Mouse (Mus musculus): Measurements from ENCODE around the gene Rnd2. TPM values are rescaled to one million over a fixed set of nuclear protein-coding genes. Genes with fewer than 3 reads are reported as not detected.
"Not testable (repeated sequence)": the region's sequence is repeated elsewhere in the genome, so short reads cannot be mapped to it uniquely, and the experiment has no call there.

The Rnd2 gene
- polyA plus RNA-seq, 1 experiment from 2014 or later, result 9.0 TPM

- under 1% methylated on average over 50 of the region's 51 CpGs for WGBS
- H3K36me3 ChIP-seq (ENCODE audit: control insufficient read depth, insufficient read depth, low read length), result peaks cover 25% of the 10 kb centered on the region
- ATAC-seq (ENCODE audit: insufficient number of reproducible peaks, insufficient read depth, low FRiP score, low read depth), result peak; percentile 49
- peak overlapping the region; percentile 83 for H3K9ac ChIP-seq (ENCODE audit: low read length)
- peak overlapping the region; percentile 78 to 89 for H3K27ac ChIP-seq (replicated peaks in 1 of 2; ENCODE audit: control insufficient read depth in 1 of 2, insufficient read depth in 1 of 2, low read depth in 2 of 2, low read length in 2 of 2)
- H3K9me3 ChIP-seq (ENCODE audit: control insufficient read depth, low read length), result no peaks in the 10 kb centered on the region
- peak overlapping the region; percentile 69 to 80 for H3K4me3 ChIP-seq (ENCODE audit: control insufficient read depth in 1 of 2, insufficient read depth in 1 of 2, low read depth in 1 of 2, low read length in 2 of 2)
- no peaks in the 10 kb centered on the region for H3K27me3 ChIP-seq (ENCODE audit: control insufficient read depth, insufficient read depth, low read length)
- H3K4me1 ChIP-seq (ENCODE audit: control insufficient read depth in 2 of 2, insufficient read depth in 2 of 2, low read length in 2 of 2), result peaks cover 17 to 41% of the 10 kb centered on the region in 2 experiments
- H3K4me2 ChIP-seq (ENCODE audit: low read length), result peak overlapping the region; percentile 98
Measured at GRCm38 (mm10) chr11:101465101-101465868, 486 bp downstream of the Rnd2 start.

GRCm38 (mm10) chr11:101465869-101466551 lies 1.2 kb downstream of the Rnd2 start, which contains the start of gene Vat1:
TSS of gene Vat1 (minus strand) at chr11:101466230.
- H3K9ac ChIP-seq (ENCODE audit: low read length), result peak within 1 kb of the TSS; percentile 83
- no peaks in the 10 kb centered on the region for H3K9me3 ChIP-seq (ENCODE audit: control insufficient read depth, low read length)
- peaks cover 17 to 41% of the 10 kb centered on the region in 2 experiments for H3K4me1 ChIP-seq (ENCODE audit: control insufficient read depth in 2 of 2, insufficient read depth in 2 of 2, low read length in 2 of 2)
- peak within 1 kb of the TSS; percentile 98 for H3K4me2 ChIP-seq (ENCODE audit: low read length)
- peak within 1 kb of the TSS; percentile 78 to 89 for H3K27ac ChIP-seq (replicated peaks in 1 of 2; ENCODE audit: control insufficient read depth in 1 of 2, insufficient read depth in 1 of 2, low read depth in 2 of 2, low read length in 2 of 2)
- H3K27me3 ChIP-seq (ENCODE audit: control insufficient read depth, insufficient read depth, low read length), result no peaks in the 10 kb centered on the region
- ATAC-seq (ENCODE audit: insufficient number of reproducible peaks, insufficient read depth, low FRiP score, low read depth), result peak; percentile 61
- H3K36me3 ChIP-seq (ENCODE audit: control insufficient read depth, insufficient read depth, low read length), result peaks cover 19% of the 10 kb centered on the region
- 2% methylated on average over 56 of the region's 60 CpGs for WGBS
- H3K4me3 ChIP-seq (ENCODE audit: control insufficient read depth in 1 of 2, insufficient read depth in 1 of 2, low read depth in 1 of 2, low read length in 2 of 2), result peak within 1 kb of the TSS; percentile 69 to 80

GRCm38 (mm10) chr11:101466552-101466950 lies 1.8 kb downstream of the Rnd2 start:
- not testable (repeated sequence) for H3K9me3 ChIP-seq (ENCODE audit: control insufficient read depth, low read length); H3K27ac ChIP-seq (replicated peaks in 1 of 2; ENCODE audit: control insufficient read depth in 1 of 2, insufficient read depth in 1 of 2, low read depth in 2 of 2, low read length in 2 of 2); ATAC-seq (ENCODE audit: insufficient number of reproducible peaks, insufficient read depth, low FRiP score, low read depth); H3K27me3 ChIP-seq (ENCODE audit: control insufficient read depth, insufficient read depth, low read length)
- peak overlapping the region; percentile 2 to 80; a peak in 3 of 4 replicates for H3K4me3 ChIP-seq (ENCODE audit: control insufficient read depth in 1 of 2, insufficient read depth in 1 of 2, low read depth in 1 of 2, low read length in 2 of 2)
- 41% methylated on average over 5 of the region's 5 CpGs for WGBS
- peaks cover 17 to 41% of the 10 kb centered on the region in 2 experiments for H3K4me1 ChIP-seq (ENCODE audit: control insufficient read depth in 2 of 2, insufficient read depth in 2 of 2, low read length in 2 of 2)
- peak overlapping the region; percentile 83 for H3K9ac ChIP-seq (ENCODE audit: low read length)
- peak overlapping the region; percentile 98 for H3K4me2 ChIP-seq (ENCODE audit: low read length)
- H3K36me3 ChIP-seq (ENCODE audit: control insufficient read depth, insufficient read depth, low read length), result peaks cover 14% of the 10 kb centered on the region

GRCm38 (mm10) chr11:101467477-101468262 lies 2.9 kb downstream of the Rnd2 start:
- H3K4me3 ChIP-seq (ENCODE audit: control insufficient read depth in 1 of 2, insufficient read depth in 1 of 2, low read depth in 1 of 2, low read length in 2 of 2), result peak overlapping the region; percentile 77 to 89
- ATAC-seq (ENCODE audit: insufficient number of reproducible peaks, insufficient read depth, low FRiP score, low read depth), result peak; percentile 78
- H3K36me3 ChIP-seq (ENCODE audit: control insufficient read depth, insufficient read depth, low read length), result peaks cover 2% of the 10 kb centered on the region
- H3K4me1 ChIP-seq (ENCODE audit: control insufficient read depth in 2 of 2, insufficient read depth in 2 of 2, low read length in 2 of 2), result peaks cover 20 to 38% of the 10 kb centered on the region in 2 experiments
- WGBS, result 1% methylated on average over 42 of the region's 54 CpGs
- H3K27me3 ChIP-seq (ENCODE audit: control insufficient read depth, insufficient read depth, low read length), result no peaks in the 10 kb centered on the region
- no peaks in the 10 kb centered on the region for H3K9me3 ChIP-seq (ENCODE audit: control insufficient read depth, low read length)
- H3K9ac ChIP-seq (ENCODE audit: low read length), result peak overlapping the region; percentile 84
- peak overlapping the region; percentile 98 for H3K4me2 ChIP-seq (ENCODE audit: low read length)
- H3K27ac ChIP-seq (replicated peaks in 1 of 2; ENCODE audit: control insufficient read depth in 1 of 2, insufficient read depth in 1 of 2, low read depth in 2 of 2, low read length in 2 of 2), result peak overlapping the region; percentile 23 to 35

- ATAC-seq (ENCODE audit: insufficient number of reproducible peaks, insufficient read depth, low FRiP score, low read depth), result no peak
- H3K27ac ChIP-seq (replicated peaks in 1 of 2; ENCODE audit: control insufficient read depth in 1 of 2, insufficient read depth in 1 of 2, low read depth in 2 of 2, low read length in 2 of 2), result peak overlapping the region in 1 of 2 experiments; percentile 35; a peak in 3 of 4 replicates
- H3K27me3 ChIP-seq (ENCODE audit: control insufficient read depth, insufficient read depth, low read length), result no peaks in the 10 kb centered on the region
- H3K4me3 ChIP-seq (ENCODE audit: control insufficient read depth in 1 of 2, insufficient read depth in 1 of 2, low read depth in 1 of 2, low read length in 2 of 2), result peak overlapping the region; percentile 77 to 89
- peak overlapping the region; percentile 84 for H3K9ac ChIP-seq (ENCODE audit: low read length)
- H3K4me1 ChIP-seq (ENCODE audit: control insufficient read depth in 2 of 2, insufficient read depth in 2 of 2, low read length in 2 of 2), result peaks cover 19 to 33% of the 10 kb centered on the region in 2 experiments
- no peaks in the 10 kb centered on the region for H3K9me3 ChIP-seq (ENCODE audit: control insufficient read depth, low read length)
- no peaks in the 10 kb centered on the region for H3K36me3 ChIP-seq (ENCODE audit: control insufficient read depth, insufficient read depth, low read length)
- peak overlapping the region; percentile 98 for H3K4me2 ChIP-seq (ENCODE audit: low read length)
- under 1% methylated on average over 31 of the region's 31 CpGs for WGBS
Measured at GRCm38 (mm10) chr11:101468263-101468688, 3.5 kb downstream of the Rnd2 start.

GRCm38 (mm10) chr11:101468731-101469130 lies 3.9 kb downstream of the Rnd2 start:
- H3K4me3 ChIP-seq (ENCODE audit: control insufficient read depth in 1 of 2, insufficient read depth in 1 of 2, low read depth in 1 of 2, low read length in 2 of 2), result peak overlapping the region; percentile 77 to 89
- no peak for ATAC-seq (ENCODE audit: insufficient number of reproducible peaks, insufficient read depth, low FRiP score, low read depth)
- peak overlapping the region; percentile 98 for H3K4me2 ChIP-seq (ENCODE audit: low read length)
- 0 out of 4 replicates have a peak overlapping the region, but pooled peaks of 1 of the 2 experiments have one; percentile 35 for H3K27ac ChIP-seq (replicated peaks in 1 of 2; ENCODE audit: control insufficient read depth in 1 of 2, insufficient read depth in 1 of 2, low read depth in 2 of 2, low read length in 2 of 2)
- peaks cover 16 to 29% of the 10 kb centered on the region in 2 experiments for H3K4me1 ChIP-seq (ENCODE audit: control insufficient read depth in 2 of 2, insufficient read depth in 2 of 2, low read length in 2 of 2)
- H3K36me3 ChIP-seq (ENCODE audit: control insufficient read depth, insufficient read depth, low read length), result no peaks in the 10 kb centered on the region
- peak overlapping the region; percentile 84 for H3K9ac ChIP-seq (ENCODE audit: low read length)
- no peaks in the 10 kb centered on the region for H3K9me3 ChIP-seq (ENCODE audit: control insufficient read depth, low read length)
- no peaks in the 10 kb centered on the region for H3K27me3 ChIP-seq (ENCODE audit: control insufficient read depth, insufficient read depth, low read length)
- WGBS, result 5% methylated on average over 13 of the region's 13 CpGs

GRCm38 (mm10) chr11:101469155-101469554 lies 4.4 kb downstream of the Rnd2 start:
- 66% methylated on average over 4 of the region's 4 CpGs for WGBS
- Histone ChIP-seq H3K9ac (ENCODE audit: low read length) (no peak overlapping the region), H3K27ac (replicated peaks in 1 of 2; ENCODE audit: control insufficient read depth in 1 of 2, insufficient read depth in 1 of 2, low read depth in 2 of 2, low read length in 2 of 2) (no peak overlapping the region), H3K4me2 (ENCODE audit: low read length) (peak overlapping the region; percentile 98), H3K27me3 (ENCODE audit: control insufficient read depth, insufficient read depth, low read length) (no peaks in the 10 kb centered on the region), H3K4me3 (ENCODE audit: control insufficient read depth in 1 of 2, insufficient read depth in 1 of 2, low read depth in 1 of 2, low read length in 2 of 2) (peak overlapping the region in 1 of 2 experiments; percentile 77; a peak in 2 of 4 replicates), H3K4me1 (ENCODE audit: control insufficient read depth in 2 of 2, insufficient read depth in 2 of 2, low read length in 2 of 2) (peaks cover 15 to 25% of the 10 kb centered on the region in 2 experiments), H3K36me3 (ENCODE audit: control insufficient read depth, insufficient read depth, low read length) (no peaks in the 10 kb centered on the region), H3K9me3 (ENCODE audit: control insufficient read depth, low read length) (no peaks in the 10 kb centered on the region)
- no peak for ATAC-seq (ENCODE audit: insufficient number of reproducible peaks, insufficient read depth, low FRiP score, low read depth)

All from heart, embryonic 14.5 days (tissue).